Mouse (Mus musculus): Measurements from ENCODE around the gene Mrvi1.

The Mrvi1 gene

DNA sequence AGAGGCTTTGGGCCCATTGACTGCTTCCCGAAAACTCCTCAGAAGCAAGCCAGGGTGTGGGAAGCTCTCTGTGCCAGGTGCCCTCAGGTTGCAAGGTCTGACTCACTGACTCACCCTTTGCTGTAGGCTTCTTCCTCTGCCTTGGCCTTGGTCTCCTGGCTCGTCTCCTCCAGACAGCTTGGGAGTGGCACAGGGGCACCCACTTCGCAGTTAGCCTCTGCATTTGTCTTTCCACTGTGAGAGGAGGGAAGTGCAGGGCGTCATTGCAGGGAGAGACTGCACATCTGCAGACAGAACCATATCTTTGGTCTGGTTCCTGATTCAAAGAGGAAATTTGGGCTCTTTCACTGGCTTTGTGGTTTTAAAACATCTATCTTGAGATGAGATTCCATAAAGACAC lies 104.2 kb downstream of the Mrvi1 start:
- no peak for DNase-seq

DNA sequence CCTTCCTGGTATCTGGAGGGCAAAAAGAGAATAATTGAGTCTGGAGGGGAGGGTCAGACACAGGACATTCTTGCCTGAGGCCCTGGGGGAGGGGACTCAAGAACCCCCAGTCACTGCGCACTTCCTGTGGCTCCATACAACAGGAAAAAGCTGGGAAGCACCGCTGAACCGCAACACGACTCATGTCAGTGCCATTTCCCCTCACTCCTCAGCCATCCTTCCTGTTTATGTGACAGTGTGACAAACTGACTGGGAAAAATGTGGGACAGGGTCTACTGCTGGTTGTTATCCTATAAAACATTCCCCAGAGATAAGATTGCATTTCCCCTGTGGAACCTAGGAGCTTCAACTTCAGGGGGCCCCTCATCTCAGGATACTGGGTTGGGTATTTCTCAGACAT lies 105.3 kb downstream of the Mrvi1 start:
- DNase-seq = peak; percentile 21 to 35

DNA sequence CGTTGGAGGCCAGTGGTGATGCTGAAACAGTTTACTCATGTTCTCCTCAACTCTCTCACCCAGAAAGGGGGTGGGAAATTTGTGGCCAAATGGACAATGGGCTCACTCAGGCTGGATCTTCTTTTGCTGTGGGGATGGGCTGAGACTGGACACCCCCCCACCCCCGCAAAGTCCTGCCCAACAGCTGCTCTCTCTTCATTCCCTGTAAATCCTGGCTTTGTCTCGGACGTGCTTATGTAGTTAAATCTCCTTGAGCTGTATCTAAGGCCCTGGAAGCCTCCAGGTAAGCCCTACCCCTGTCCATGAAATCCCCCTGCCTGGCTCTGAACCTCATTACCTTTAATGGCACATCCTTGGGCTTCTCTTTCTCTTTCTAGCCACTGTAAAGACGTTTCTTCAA lies 113.5 kb downstream of the Mrvi1 start:
- no peak for DNase-seq

DNA sequence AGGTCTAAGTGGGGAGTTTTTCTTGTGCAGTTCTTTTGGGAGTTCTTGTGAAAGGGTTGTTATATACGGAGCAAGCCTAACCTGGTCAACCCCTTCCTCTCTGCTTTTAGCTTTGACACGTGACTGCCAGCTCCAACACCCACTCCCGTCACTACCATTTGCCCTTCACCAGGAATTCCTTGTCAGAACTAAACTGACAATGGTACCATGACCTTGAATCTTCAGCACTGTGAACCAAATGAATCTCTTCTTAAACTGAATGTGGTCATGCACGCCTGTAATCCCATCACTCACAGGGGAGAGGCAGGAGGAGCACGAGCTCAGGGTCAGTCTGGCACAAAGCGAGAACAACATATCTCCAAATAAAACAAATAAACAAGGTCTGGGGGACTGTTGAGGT lies 115.1 kb downstream of the Mrvi1 start:
- no peak for DNase-seq

DNA sequence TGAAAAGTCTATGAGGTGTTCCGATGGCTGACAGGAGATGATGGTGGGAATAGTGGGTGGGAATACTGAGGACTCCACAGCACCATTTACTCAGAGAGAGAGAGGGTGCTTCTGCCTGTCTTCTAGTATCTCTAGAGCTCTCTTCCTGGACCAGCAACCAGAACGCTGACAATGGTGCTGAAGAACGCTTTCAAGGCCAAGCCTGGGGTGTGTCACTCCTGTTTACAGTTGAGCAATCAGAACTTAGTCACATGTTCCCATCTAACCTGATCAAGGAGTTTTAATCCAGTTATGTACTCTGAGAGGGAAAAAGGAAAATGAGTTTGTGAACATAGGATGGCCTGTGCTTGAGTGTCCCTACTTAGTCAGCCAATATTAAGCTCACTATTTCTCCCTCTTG lies 116.2 kb downstream of the Mrvi1 start:
- DNase-seq = no peak

DNA sequence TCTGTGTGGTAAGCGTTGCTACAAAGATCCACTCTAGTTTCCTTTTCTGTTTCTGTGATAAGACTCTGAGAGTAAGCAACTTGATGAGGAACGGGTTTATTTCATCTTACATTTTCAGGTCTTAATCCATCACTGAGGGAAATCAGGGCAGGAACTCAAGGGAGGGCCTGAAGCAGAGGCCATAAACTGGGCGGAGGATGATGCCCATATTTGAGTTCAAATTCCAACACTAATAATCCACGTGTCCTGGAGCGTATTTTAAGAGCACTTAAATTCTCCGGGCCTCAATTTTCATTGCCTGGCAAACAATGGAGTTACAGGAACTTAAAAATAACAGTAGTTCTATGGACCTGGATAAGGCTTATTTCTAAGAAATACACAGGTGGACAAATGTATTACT lies 116.7 kb downstream of the Mrvi1 start:
- no peak for DNase-seq

DNA sequence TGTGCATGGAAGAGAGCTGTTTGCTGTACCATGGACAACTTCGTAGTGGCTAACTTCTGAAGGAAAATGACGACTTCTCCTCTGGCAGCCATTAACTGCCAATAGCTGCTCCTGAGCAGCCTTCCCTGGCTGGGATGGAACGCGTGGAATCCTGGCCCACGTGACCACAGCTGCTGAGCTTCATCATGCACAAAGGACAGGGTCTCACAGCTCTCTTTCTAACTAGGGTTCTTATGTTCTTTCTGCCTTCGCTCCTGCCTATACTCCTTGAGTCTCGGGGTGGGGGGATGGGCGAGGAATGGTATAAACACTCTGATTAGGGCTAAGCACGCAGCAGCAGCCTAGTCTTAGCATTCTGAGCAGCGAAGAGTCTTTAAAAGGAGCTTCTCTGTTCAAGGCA lies 117.2 kb downstream of the Mrvi1 start:
- DNase-seq = peak; percentile 36 to 55

DNA sequence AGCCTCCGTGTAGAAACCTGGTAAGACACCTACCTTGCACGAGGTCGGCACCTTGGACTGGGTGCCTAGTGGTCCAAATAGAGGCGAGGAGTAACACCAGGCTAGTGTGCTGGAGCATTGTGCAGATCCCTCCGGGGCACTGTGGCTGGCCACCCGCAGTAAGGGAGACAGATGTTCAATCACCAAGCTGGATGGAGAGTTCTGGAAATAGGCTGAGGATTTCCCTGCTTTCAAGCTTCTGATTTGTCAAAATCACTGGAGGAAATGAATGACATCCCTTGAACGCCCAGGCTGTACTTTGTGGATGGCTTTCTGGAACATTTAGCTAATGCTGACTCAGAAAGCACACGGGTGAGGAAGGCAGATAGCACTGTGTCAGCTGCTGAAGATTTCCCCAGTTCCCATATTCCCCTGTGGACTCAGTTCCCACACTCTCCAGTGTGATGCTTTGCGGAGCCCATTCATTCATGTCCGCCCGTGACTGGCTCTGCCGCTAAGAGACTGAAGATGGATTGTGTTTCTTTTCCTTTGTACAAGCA lies 119.4 kb downstream of the Mrvi1 start, which contains the start of gene Lyve1:
Gene Lyve1, minus strand, starts transcription at position 489 of the 539 bp plus-strand sequence.
- no peak for DNase-seq

DNA sequence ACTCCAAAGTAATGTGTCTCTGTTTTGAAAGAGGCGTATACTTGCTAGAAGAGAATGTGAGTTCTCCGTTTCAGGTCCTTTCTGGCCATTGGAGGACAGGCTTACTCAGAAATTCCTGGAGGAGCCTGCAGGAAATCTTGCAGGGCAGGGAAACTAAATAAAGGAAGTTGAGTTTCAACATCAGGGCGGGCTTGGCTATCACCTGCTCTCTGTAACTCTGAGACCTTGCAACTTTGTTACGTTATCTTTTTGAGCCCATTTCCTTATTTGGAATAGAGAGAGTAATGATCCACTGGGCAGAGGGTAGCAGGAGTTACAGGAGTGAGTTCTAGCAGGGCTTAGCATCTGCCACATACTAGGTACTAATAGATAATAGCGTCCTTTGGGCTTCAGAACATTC lies 122.1 kb downstream of the Mrvi1 start:
- no peak for DNase-seq

DNA sequence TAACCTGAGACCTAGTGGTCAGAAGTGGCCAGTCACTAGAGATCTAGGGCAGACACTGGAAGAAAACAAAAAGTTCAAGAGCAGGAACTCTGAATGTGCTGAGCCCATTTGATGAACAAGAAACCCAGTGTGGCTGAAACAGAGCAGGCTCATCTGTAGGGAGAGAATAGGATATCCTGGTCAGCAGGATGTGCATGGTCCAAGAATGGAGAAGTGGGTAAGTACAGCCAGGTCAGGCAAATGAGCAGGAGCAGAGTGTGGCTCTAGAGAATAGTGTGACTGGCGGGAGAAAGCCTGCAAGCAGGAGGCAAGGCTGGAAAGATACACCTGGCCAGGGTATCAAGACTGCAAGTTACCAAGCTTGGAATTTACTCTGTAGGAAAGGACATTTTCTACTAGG lies 126.7 kb downstream of the Mrvi1 start:
- no peak for DNase-seq

DNA sequence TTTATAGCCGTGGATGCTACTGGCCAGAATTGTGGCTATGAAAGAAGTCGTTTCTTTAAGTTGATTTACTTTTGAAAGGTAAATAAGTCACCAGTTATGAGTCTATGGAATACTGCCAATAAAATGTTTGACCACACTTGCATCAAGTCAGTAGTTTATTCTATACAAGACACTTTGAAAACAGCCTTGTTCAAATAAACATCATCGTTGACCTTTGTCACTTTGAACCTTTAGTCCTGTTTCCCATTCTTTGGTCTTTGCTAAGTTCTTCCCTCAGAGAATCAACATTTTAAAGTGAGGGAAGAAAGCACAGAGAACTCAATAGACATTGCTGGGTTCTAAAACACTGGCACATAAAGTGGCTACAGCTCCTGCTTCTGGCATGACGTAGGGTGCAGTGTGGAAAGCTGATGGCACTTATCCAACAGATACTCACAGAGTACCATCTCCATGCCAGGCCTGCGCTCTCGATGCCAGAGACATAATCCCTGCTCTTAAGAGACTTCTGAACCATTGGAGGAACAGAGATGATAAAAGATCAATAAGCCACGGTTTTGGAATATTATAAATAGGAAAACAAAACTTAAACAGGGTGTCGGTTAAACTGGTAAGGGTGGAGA lies 127.2 kb downstream of the Mrvi1 start:
- no peak for DNase-seq

DNA sequence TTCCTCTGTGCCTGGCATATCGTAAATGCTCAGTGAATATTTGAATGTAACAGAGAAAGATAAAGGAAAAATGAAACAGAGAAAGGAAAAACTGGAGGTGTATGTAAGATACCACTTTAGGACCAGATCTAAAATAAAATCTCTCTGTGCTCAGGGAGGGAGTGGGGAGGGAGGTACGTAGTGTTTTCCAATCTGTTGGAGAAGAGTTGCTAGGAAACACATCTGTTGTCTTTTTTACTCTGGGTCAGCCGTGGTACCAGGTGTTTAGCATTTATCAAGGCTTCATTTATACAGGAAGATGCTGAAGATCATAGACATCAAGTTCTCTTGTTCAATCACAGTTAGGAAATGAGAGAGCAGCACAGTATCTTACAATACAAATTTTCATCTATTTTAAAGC lies 127.7 kb downstream of the Mrvi1 start:
- DNase-seq = no peak

DNA sequence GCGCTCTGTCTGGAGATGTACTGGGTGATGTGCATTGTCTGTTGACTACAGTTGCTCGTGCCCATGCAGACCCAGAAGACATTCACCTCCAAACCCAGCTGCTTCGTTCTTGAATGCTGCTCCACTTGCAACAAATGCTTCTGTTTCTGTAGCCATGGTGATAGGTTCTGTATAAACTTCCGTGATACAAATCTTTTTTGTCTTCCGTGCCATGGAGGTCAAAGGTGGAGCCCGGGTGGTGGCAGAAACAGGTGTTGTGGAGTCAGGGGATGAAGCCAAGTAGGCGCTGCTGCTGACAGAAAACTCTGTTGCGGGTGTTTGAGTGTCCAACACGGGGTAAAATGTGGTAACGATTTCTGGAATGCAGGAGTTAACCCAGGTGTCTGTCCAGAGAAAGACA lies 128.7 kb downstream of the Mrvi1 start:
- peak in 1 of 2 experiments; percentile 21 for DNase-seq

DNA sequence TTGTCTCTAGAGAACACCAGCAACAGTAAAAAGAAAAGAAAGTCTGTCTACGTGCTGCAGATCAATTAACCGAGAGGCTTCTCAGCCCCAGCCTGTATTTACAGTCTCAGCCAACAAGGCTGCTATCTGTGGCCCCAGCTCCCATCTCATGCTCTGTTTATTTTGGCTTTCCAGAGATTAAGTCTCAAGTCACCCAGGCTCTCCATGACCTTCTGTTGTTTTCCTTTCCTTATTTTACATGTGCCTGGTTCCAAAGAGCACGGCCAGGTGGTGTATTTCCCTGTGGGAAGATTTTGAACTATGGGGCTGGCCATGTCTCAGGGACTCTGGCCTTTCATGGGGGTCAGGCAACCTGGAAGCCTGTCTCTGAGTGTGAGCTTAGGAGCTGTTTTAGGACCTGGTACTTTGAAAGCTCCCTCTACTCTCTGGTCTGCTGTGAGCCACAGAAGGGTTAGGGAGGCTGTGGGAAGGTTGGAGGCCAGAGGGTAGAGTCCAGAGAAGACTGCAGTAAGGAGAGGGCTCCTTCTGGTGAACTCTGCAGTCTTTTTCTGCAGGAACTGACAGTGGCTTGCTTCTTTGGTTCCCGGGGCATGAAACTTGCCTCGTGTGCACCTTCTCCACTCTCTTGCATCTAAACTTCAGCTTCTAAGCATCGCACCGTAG lies 130.6 kb downstream of the Mrvi1 start:
- peak in 1 of 2 experiments; percentile 14 for DNase-seq

DNA sequence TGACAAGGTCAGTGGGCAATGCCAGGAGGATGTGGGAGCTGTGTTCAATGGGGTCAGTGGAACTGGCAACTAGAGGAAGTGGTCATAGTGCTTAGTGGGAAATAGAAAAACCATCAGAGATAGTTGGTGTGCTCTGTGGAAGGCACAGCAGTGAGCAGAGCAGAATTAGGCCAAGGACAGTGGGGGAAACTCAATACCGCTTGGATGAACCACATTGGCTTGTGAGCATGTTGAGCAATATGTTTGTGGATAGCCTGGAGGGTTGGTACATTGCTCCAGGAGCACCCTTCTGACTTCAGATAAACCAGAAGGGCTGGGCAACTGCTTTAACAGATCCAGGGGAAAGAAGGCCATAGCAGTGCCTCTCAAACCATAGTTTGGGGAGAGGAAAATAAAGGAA lies 133.9 kb downstream of the Mrvi1 start:
- DNase-seq = no peak

DNA sequence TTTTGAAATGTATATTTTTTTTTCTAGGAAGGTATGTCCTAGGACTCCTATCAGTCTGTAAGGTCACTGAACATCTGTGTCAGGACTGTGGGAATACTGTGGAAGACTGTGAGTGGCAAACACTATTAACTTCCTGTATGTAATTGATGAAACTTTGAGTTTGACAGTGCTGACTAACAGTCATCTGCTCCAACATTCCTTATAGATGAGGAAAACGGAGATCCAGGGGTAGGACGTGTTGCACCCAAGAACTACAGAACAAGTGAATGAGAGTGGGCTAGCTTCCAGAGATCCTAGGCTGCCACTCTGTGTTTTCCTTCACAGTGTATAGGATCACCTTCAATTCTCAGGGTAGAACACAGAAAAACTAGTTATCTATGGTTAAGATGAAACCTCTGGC lies 134.9 kb downstream of the Mrvi1 start:
- no peak for DNase-seq

DNA sequence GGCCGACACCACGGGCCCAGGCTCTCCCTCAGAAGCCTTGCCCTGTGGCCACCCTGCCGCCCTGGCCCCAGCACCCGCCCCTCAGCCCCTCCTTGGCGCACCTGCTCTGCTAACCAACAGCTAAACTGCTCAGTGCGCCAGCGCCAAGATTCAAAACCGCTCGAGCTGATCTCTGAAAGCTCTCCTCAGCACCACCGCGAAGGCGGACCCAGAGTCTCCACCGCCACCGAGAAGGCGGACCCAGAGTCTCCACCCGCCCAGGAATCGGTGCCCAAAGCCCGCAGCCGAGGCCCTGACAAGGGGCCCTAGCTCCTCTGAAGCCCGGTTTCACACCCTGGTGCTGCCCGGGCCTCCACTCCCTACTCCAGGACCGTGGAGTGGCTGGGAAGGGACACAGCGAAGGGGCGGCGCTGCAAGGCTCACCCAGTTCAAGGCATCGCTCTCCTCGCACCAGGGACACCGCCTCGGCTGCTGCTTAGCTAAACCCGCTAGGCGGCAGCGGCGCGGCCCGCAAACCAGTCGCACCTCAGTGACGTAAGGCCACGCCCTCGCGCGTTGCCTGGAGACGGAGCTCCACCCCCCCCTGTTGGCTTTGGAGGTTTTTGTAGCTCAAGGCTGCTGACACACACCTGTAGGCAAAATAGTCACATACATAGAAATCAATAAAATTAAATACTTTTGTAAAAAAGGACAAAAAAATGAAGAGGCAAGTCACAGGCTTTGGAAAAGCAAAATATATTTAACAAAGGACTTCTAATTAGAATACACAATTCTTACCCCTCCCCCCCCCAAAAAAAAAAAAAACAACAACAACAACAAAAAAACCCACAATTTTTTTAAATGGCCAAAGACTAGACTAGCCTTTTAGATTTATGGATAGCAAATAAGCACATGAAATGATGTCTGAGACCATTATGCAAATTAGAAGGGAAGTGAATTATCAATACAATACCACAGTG lies 138.1 kb downstream of the Mrvi1 start, which contains the start of gene Rnf141:
Gene Rnf141, minus strand, starts transcription at position 542 of the 959 bp plus-strand sequence.
- DNase-seq = peak; percentile 93 to 96

DNA sequence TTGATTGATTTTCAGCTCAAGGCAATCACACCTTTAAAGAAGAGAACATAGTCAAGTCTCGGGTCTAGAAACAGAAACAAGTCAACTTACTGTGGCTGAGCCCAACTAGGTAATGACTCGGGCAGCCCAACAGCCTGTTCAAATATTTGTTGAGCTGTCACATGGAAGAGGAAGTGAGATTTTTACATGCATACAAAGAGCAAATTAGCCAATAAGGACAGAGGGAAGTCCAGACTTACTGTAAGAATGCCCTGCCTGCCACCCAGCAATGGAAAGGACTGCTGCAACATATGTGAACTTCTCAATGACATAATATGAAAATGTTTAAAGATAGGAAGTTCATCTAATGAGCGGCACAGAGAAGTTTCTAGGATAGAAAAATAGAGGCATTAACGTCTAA lies 141.9 kb downstream of the Mrvi1 start:
- no peak for DNase-seq

DNA sequence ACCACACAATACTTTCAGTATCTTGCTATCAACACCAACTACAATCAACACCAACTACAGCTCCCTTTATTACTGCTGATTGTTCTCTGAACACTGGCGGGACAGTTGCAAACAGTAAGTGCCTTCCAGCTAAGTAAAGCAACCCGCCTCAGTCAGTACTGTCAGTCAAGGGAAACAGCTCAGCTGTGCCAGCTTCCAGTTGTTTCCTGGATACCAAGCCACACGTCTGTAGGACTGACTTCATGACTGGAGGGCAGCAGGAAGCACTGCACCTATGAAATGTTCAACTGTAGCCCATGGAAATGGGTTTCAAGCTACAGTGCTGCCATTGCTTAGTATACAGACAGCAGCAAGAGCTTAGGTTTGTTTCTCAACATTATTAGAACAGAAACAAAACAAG lies 147.7 kb downstream of the Mrvi1 start:
- no peak for DNase-seq

DNA sequence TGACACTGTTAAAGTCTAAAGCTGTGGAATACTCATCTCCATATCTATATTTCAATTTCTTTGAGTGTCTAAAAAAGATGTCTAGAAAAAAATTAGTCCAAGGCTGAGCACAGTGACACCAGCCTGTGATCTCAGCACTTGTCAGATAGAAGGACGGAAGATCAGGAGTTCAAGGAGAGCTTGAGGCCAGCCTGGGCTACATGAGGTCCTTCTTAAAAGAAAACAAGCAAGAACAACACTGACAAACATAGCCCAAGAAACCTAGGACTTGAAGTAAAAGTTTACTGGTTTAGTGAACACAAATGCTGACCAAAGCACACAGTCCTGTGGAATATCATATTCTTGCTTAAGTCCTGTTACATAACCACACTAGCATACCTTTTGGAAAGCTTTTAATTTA lies 148.2 kb downstream of the Mrvi1 start:
- no peak for DNase-seq

DNA sequence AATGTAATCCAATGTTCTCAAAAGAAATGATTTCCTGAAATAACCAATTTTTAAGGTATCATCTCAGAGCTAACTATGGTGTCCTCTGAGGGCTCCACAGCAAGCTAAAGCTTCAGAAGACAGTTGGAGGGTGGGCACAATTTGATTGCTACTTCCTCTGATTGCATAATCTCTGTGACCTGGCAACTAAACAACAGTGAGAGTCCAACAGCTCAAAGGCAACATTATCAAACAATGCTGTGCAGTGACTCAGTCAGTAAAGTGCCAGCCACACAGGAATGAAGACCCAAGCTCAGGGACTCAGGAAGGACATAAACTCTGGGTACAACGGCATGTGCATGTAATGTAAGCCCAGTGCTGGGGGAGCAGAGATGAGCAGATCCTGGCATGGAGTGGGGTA lies 149.2 kb downstream of the Mrvi1 start:
- DNase-seq = no peak

DNA sequence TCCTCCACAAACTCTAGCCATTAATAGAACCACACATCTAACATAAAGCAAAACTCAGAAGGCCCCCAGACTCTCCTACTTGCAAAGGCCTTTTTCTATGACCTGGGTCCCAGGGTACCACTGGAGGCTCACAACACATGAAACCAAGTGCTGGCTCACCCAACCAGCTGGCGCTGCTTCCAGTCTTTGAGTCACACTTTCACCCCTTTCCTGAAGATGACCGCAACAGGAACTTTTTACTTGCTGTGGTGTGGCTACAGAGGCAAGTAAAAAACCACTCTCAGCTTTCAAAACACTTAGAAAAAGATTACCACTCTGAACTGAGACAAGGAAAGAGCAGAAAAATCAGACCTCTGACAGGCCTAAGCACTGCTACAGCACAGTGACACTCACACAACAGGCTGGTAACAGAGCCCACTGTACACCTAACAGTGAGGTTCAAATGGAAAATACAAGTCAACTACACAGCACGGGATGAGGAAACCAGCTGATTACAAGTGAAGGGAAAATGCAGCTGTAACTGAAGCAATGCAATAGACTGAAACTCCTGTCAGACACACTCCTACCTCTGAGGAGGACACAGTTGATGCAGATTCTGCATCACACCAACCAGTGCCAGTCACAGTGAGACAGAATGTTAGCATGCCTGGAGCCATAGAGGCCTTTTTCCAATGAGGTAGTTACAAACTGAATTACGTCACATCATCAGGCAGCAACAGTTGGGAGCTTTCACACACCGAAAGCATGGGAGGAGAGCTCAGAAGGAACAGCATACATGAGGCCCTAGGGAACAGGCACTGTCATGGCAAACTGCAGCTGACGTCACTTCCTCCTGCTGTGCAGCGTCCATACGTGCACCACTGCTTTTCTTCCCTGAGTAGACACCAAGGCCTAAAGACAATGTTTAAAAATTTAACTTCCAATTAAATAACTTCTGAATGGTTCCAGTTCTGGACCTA lies 158.0 kb downstream of the Mrvi1 start:
- no peak for DNase-seq
